Mouse (Mus musculus) embryonic facial prominence, embryonic 11.5 days (tissue): Measurements from ENCODE around the gene Sox14. TPM values are rescaled to one million over a fixed set of nuclear protein-coding genes. Genes with fewer than 3 reads are reported as not detected.
A peak's percentile ranks its signal among the peaks of the same experiment; 100 is the strongest.

ENCODE experiments used
- ATAC-seq: fragments of 200-750 bp; cut with Nextera tagmentation; replicated peaks from 2 replicates; pipeline ENCODE4 v1.8.0; 2017; ENCODE audit warnings: low read depth; ENCODE audit not compliant: insufficient number of reproducible peaks, low FRiP score, low TSS enrichment
- DNase-seq: peaks from one replicate; pipeline ENCODE4 v3.0.0-alpha.2; 2015; ENCODE audit warnings: low spot score
- H3K27ac ChIP-seq: fragments of 300-500 bp; sonication (generic); replicated peaks from 2 replicates; pipeline ENCODE4 v1.5.1; 2014; ENCODE audit warnings: mild to moderate bottlenecking, low read depth, low read length, control low read depth
- H3K27me3 ChIP-seq: fragments of 300-500 bp; sonication (generic); 2 replicates; pipeline ENCODE4 v1.6.1; 2014; ENCODE audit warnings: mild to moderate bottlenecking, low read length, moderate library complexity, mixed read lengths; ENCODE audit not compliant: control insufficient read depth, insufficient read depth
- H3K36me3 ChIP-seq: fragments of 300-500 bp; sonication (generic); replicated peaks from 2 replicates; pipeline ENCODE4 v1.6.1; 2014; ENCODE audit warnings: low read depth, mild to moderate bottlenecking, low read length, moderate library complexity, mixed read lengths; ENCODE audit not compliant: control insufficient read depth, insufficient read depth
- H3K4me1 ChIP-seq: fragments of 300-500 bp; sonication (generic); 2 replicates; pipeline ENCODE4 v1.6.1; 2014; ENCODE audit warnings: low read length, mixed read lengths; ENCODE audit not compliant: control insufficient read depth, insufficient read depth
- H3K4me2 ChIP-seq: fragments of 300-500 bp; sonication (generic); 2 replicates; pipeline ENCODE4 v1.6.1; 2014; ENCODE audit warnings: low read depth, mild to moderate bottlenecking, control low read depth, low read length, moderate library complexity
- H3K4me3 ChIP-seq: fragments of 300-500 bp; sonication (generic); 2 replicates; pipeline ENCODE4 v1.5.1; 2014; ENCODE audit warnings: low read depth, low read length, control low read depth
- H3K9ac ChIP-seq: fragments of 300-500 bp; sonication (generic); replicated peaks from 2 replicates; pipeline ENCODE4 v1.6.1; 2014; ENCODE audit warnings: mild to moderate bottlenecking, control low read depth, low read length
- H3K9me3 ChIP-seq: fragments of 300-500 bp; sonication (generic); replicated peaks from 2 replicates; pipeline ENCODE4 v1.6.1; 2016; ENCODE audit warnings: mild to moderate bottlenecking, low read length, inconsistent platforms, mixed read lengths; ENCODE audit not compliant: control insufficient read depth
- WGBS: fragments of 180-500 bp; shearing (Covaris S2); extraction: QIAGEN DNeasy Blood & Tissue Kit; methylation state at CpG from one replicate; pipeline ENCODE4 v1.1.7; 2014; 5-methylcytosine and 5-hydroxymethylcytosine counted together
- polyA plus RNA-seq: library from polyadenylated mRNA; unstranded; fragments of >200 nt; fragmentation: Nextera tagmentation; extraction: Ambion mirVana; gene quantifications from 2 replicates; pipeline ENCODE4 v1.2.1, GENCODE M21; 2014

Gene Sox14
- polyA plus RNA-seq, 1 experiment from 2014 or later: 2.1 TPM

- DNase-seq (peak; percentile 29), ATAC-seq (no peak)
- Histone ChIP-seq H3K36me3 (no peaks in the 10 kb centered on the region), H3K9me3 (no peaks in the 10 kb centered on the region), H3K4me3 (no peak overlapping the region), H3K4me1 (peaks cover 9% of the 10 kb centered on the region), H3K4me2 (no peak overlapping the region), H3K9ac (no peak overlapping the region), H3K27ac (no peak overlapping the region), H3K27me3 (peaks cover 55% of the 10 kb centered on the region)
- WGBS: 2% methylated on average over 11 of the region's 11 CpGs
Measured at GRCm38 (mm10) chr9:99868054-99868453, 7.9 kb downstream of the Sox14 start.

GRCm38 (mm10) chr9:99862936-99863335 lies 13.0 kb downstream of the Sox14 start:
- H3K9me3 ChIP-seq: no peaks in the 10 kb centered on the region
- H3K4me3 ChIP-seq: no peak overlapping the region
- ATAC-seq (no peak), DNase-seq (no peak)
- 86% methylated on average over 9 of the region's 9 CpGs for WGBS
- H3K36me3 ChIP-seq: no peaks in the 10 kb centered on the region
- H3K4me2 ChIP-seq: no peak overlapping the region
- no peaks in the 10 kb centered on the region for H3K4me1 ChIP-seq
- H3K27ac ChIP-seq: no peak overlapping the region
- no peak overlapping the region for H3K9ac ChIP-seq
- peaks cover 13% of the 10 kb centered on the region for H3K27me3 ChIP-seq

- no peak for DNase-seq
- H3K36me3 ChIP-seq: no peaks in the 10 kb centered on the region
- H3K27me3 ChIP-seq: no peaks in the 10 kb centered on the region
- WGBS: 95% methylated on average over 2 of the region's 2 CpGs
- no peaks in the 10 kb centered on the region for H3K4me1 ChIP-seq
- H3K4me2 ChIP-seq: no peak overlapping the region
- no peak overlapping the region for H3K27ac ChIP-seq
- H3K9ac ChIP-seq: no peak overlapping the region
- no peak overlapping the region for H3K4me3 ChIP-seq
- no peaks in the 10 kb centered on the region for H3K9me3 ChIP-seq
- ATAC-seq: no peak
Measured at GRCm38 (mm10) chr9:99854486-99854885, 21.5 kb downstream of the Sox14 start.

GRCm38 (mm10) chr9:99853356-99853755 lies 22.6 kb downstream of the Sox14 start:
- H3K36me3 ChIP-seq: no peaks in the 10 kb centered on the region
- H3K27me3 ChIP-seq: no peaks in the 10 kb centered on the region
- ATAC-seq (no peak), DNase-seq (no peak)
- no peaks in the 10 kb centered on the region for H3K4me1 ChIP-seq
- WGBS: 48% methylated on average over 11 of the region's 11 CpGs
- H3K27ac ChIP-seq: no peak overlapping the region
- H3K4me3 ChIP-seq: no peak overlapping the region
- H3K9me3 ChIP-seq: no peaks in the 10 kb centered on the region
- no peak overlapping the region for H3K9ac ChIP-seq
- H3K4me2 ChIP-seq: no peak overlapping the region

GRCm38 (mm10) chr9:99850354-99850753 lies 25.6 kb downstream of the Sox14 start:
- H3K4me2 ChIP-seq: no peak overlapping the region
- 78% methylated on average over 7 of the region's 7 CpGs for WGBS
- H3K27me3 ChIP-seq: no peaks in the 10 kb centered on the region
- no peak overlapping the region for H3K27ac ChIP-seq
- DNase-seq (no peak), ATAC-seq (no peak)
- H3K4me3 ChIP-seq: no peak overlapping the region
- H3K9ac ChIP-seq: no peak overlapping the region
- no peaks in the 10 kb centered on the region for H3K36me3 ChIP-seq
- no peaks in the 10 kb centered on the region for H3K4me1 ChIP-seq
- H3K9me3 ChIP-seq: no peaks in the 10 kb centered on the region

- Histone ChIP-seq H3K36me3 (no peaks in the 10 kb centered on the region), H3K4me3 (no peak overlapping the region), H3K4me1 (no peaks in the 10 kb centered on the region), H3K9ac (0 out of 2 replicates have a peak overlapping the region, but pooled peaks have one; percentile 18), H3K27me3 (no peaks in the 10 kb centered on the region), H3K9me3 (no peaks in the 10 kb centered on the region), H3K27ac (no peak overlapping the region), H3K4me2 (no peak overlapping the region)
- 41% methylated on average over 8 of the region's 8 CpGs for WGBS
- DNase-seq (no peak), ATAC-seq (no peak)
Measured at GRCm38 (mm10) chr9:99848327-99848726, 27.6 kb downstream of the Sox14 start.

- H3K4me1 ChIP-seq: no peaks in the 10 kb centered on the region
- no peak overlapping the region for H3K4me2 ChIP-seq
- H3K9ac ChIP-seq: no peak overlapping the region
- no peaks in the 10 kb centered on the region for H3K27me3 ChIP-seq
- H3K27ac ChIP-seq: no peak overlapping the region
- DNase-seq: peak; percentile 90
- H3K4me3 ChIP-seq: no peak overlapping the region
- 3% methylated on average over 4 of the region's 4 CpGs for WGBS
- ATAC-seq: no peak
- no peaks in the 10 kb centered on the region for H3K9me3 ChIP-seq
- no peaks in the 10 kb centered on the region for H3K36me3 ChIP-seq
Measured at GRCm38 (mm10) chr9:99846820-99847219, 29.1 kb downstream of the Sox14 start.

GRCm38 (mm10) chr9:99839367-99839766 lies 36.6 kb downstream of the Sox14 start:
- Histone ChIP-seq H3K4me3 (no peak overlapping the region), H3K36me3 (no peaks in the 10 kb centered on the region), H3K4me2 (no peak overlapping the region), H3K9ac (no peak overlapping the region), H3K27me3 (no peaks in the 10 kb centered on the region), H3K27ac (no peak overlapping the region), H3K4me1 (no peaks in the 10 kb centered on the region), H3K9me3 (no peaks in the 10 kb centered on the region)
- WGBS: 93% methylated on average over 3 of the region's 3 CpGs
- ATAC-seq (no peak), DNase-seq (no peak)
